Mouse (Mus musculus) cortical plate, adult 2 months (tissue): ENCODE data around the gene Cnih1. TPM values are rescaled to one million over a fixed set of nuclear protein-coding genes. Genes with fewer than 3 reads are reported as not detected.

Experiments used
- H3K27ac ChIP-seq: fragments of 200-500 bp; 2 replicates; pipeline ENCODE4 v1.5.1; 2012; ENCODE audit warnings: low read length, control low read depth, inconsistent platforms; ENCODE audit not compliant: insufficient read depth
- H3K4me1 ChIP-seq: fragments of 200-500 bp; 2 replicates; pipeline ENCODE4 v1.6.1; 2011; ENCODE audit warnings: low read length; ENCODE audit not compliant: control insufficient read depth, insufficient read depth
- H3K4me3 ChIP-seq: fragments of 200-500 bp; 2 replicates; pipeline ENCODE4 v1.5.1; 2011; ENCODE audit warnings: mild to moderate bottlenecking, low read length, control low read depth; ENCODE audit not compliant: insufficient read depth
- CTCF ChIP-seq: fragments of 200-500 bp; IDR thresholded peaks from 2 replicates; pipeline ENCODE4 v1.5.1; 2011; ENCODE audit warnings: mild to moderate bottlenecking, control low read depth, low read length; ENCODE audit not compliant: insufficient read depth; ENCODE audit errors: extremely low read depth
- POLR2A ChIP-seq: fragments of 200-500 bp; IDR thresholded peaks from 2 replicates; pipeline ENCODE4 v1.6.1; 2011; ENCODE audit warnings: mild to moderate bottlenecking, low read length, control low read depth; ENCODE audit not compliant: insufficient read depth; ENCODE audit errors: extremely low read depth
- polyA plus RNA-seq: library from polyadenylated mRNA; depleted of rRNA; stranded (reverse); fragments of >200 nt; gene quantifications from 2 replicates; pipeline ENCODE4 v1.2.3, GENCODE M21; 2012

The Cnih1 gene
- polyA plus RNA-seq, 1 experiment, result 114 TPM

DNA sequence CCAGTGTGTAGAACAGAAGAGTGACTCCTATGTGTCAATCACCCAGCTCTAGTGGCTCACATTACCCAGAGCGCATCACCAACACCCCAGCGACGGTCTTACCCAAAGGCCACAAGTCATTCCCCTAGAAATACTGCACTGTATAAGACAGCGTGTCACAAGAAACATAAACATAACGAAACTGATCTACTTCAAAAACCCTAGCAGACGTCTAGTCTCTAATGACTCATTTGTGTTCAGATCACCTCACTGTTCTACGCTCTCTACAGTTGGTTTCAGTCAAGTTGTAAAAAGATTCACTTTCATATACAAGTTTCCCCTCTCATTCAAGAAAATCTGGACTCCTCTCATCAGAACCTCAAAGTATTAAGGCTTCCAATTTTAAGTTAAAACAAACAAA, 30.5 kb upstream of the Cnih1 start:
- TF ChIP-seq POLR2A (no peak), CTCF (no peak)
- Histone ChIP-seq H3K4me1 (peaks cover 5% of the 10 kb centered on the region; the same call in 1 of the 2 replicates), H3K27ac (no peak overlapping the region), H3K4me3 (no peak overlapping the region)

GRCm38 (mm10) chr14:46816916-46817622, 28.9 kb upstream of the Cnih1 start:
- peaks cover 5% of the 10 kb centered on the region; the same call in 1 of the 2 replicates for H3K4me1 ChIP-seq
- no peak overlapping the region for H3K27ac ChIP-seq
- H3K4me3 ChIP-seq, result no peak overlapping the region
- no peak for TF ChIP-seq POLR2A
- no peak for TF ChIP-seq CTCF

DNA sequence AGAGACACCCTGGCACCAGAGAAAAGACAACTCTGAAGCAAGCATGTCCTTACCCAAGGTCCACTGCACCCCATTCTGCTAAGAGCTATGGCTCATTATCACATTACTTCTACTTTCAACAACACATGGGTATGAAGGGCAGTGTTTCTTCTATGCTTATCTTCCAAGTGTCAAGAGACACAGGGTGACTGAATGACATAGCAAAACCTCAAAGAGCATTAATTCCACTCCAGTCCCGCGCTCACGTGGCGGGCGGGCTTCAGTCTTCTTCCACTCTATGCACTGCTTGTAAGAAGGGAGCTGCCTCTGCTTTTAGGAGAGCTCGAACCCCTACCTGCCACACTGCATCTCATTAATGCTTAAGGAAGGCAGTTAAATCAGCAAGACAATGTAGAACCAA, 27.4 kb upstream of the Cnih1 start:
- no peak for TF ChIP-seq POLR2A
- Histone ChIP-seq H3K4me3 (no peak overlapping the region), H3K27ac (no peak overlapping the region)

GRCm38 (mm10) chr14:46807927-46808326, 19.7 kb upstream of the Cnih1 start:
- H3K4me1 ChIP-seq, result no peaks in the 10 kb centered on the region
- no peak overlapping the region for H3K27ac ChIP-seq
- TF ChIP-seq CTCF (no peak), POLR2A (no peak)
- H3K4me3 ChIP-seq, result no peak overlapping the region

More for the DNA sequence above, 27.4 kb upstream of the Cnih1 start:
- peaks cover 2% of the 10 kb centered on the region; the same call in 1 of the 2 replicates for H3K4me1 ChIP-seq

- Histone ChIP-seq H3K27ac (no peak overlapping the region), H3K4me3 (no peak overlapping the region), H3K4me1 (no peaks in the 10 kb centered on the region)
- TF ChIP-seq POLR2A, result no peak
- TF ChIP-seq CTCF, result no peak
These were observed 18.0 kb upstream of the Cnih1 start for GRCm38 (mm10) chr14:46806186-46806585.

DNA sequence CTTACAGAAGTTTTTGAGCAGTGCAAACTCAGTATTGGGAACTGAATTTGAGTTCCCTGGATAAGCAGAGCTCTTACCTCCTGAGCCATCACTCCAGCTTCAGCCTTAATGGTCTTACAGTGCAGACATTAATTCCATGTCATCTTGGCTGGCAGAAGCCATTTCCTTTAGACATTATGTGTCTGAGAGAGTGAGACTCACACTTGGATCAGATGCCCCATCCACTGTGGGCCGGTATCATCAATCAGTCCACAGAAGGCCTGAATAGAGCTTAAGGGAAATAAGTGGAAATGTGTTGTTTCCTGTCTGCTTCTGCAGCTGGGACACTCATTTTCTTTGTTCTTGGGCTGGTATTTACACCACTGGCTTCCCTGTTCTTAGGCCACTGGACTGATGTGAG, 15.6 kb upstream of the Cnih1 start:
- TF ChIP-seq POLR2A, result no peak
- TF ChIP-seq CTCF, result no peak
- Histone ChIP-seq H3K4me3 (no peak overlapping the region), H3K27ac (no peak overlapping the region), H3K4me1 (no peaks in the 10 kb centered on the region)

DNA sequence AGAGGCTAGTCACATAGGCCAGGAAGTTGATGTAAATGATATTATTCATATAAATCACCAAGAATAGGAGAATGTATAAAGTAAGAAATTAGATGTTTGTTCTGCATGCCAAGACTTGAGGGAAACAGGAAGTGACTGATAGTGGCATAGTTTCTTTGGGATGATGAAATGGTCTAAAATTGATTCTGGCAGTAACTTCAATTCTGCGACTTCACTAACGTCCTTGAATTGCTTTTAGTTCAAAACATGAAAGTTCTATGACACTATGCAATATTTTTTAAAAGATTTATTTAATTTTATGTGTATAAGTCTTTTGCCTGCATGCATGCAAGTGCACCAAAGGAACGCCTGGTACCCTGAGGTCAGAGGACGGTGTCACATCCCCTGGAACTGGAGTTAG, 15.0 kb upstream of the Cnih1 start:
- no peak overlapping the region for H3K27ac ChIP-seq
- H3K4me1 ChIP-seq, result no peaks in the 10 kb centered on the region
- TF ChIP-seq POLR2A (no peak), CTCF (no peak)
- no peak overlapping the region for H3K4me3 ChIP-seq

- no peaks in the 10 kb centered on the region for H3K4me1 ChIP-seq
- no peak overlapping the region for H3K27ac ChIP-seq
- no peak for TF ChIP-seq POLR2A
- TF ChIP-seq CTCF, result no peak
- H3K4me3 ChIP-seq, result no peak overlapping the region
These were observed 12.6 kb upstream of the Cnih1 start for GRCm38 (mm10) chr14:46800684-46801345.

- Histone ChIP-seq H3K4me1 (no peaks in the 10 kb centered on the region), H3K4me3 (no peak overlapping the region), H3K27ac (no peak overlapping the region)
- TF ChIP-seq CTCF, result no peak
- TF ChIP-seq POLR2A, result no peak
These were observed 5.9 kb upstream of the Cnih1 start for GRCm38 (mm10) chr14:46794157-46794556.

GRCm38 (mm10) chr14:46790723-46791122, 2.5 kb upstream of the Cnih1 start:
- Histone ChIP-seq H3K27ac (no peak overlapping the region), H3K4me3 (no peak overlapping the region), H3K4me1 (peaks cover 3% of the 10 kb centered on the region; the same call in 1 of the 2 replicates)
- TF ChIP-seq CTCF (no peak), POLR2A (no peak)

- TF ChIP-seq POLR2A, result no peak
- TF ChIP-seq CTCF, result no peak
- no peak overlapping the region for H3K4me3 ChIP-seq
- H3K4me1 ChIP-seq, result peaks cover 3% of the 10 kb centered on the region; the same call in 1 of the 2 replicates
- H3K27ac ChIP-seq, result no peak overlapping the region
These were observed 2.1 kb upstream of the Cnih1 start for GRCm38 (mm10) chr14:46790303-46790702.
